Mouse (Mus musculus) lung, adult 2 months (tissue): ENCODE measurements at regions not wholly inside any gene's neighbourhood (a gene's known extent, or its start where the extent isn't known, plus 50 kb on each side); places are given as distances from the start of the nearest gene placed in this dataset.

ENCODE experiments used
- CTCF ChIP-seq: fragments of 200-500 bp; IDR thresholded peaks from 2 replicates; pipeline ENCODE4 v1.5.1; 2011; ENCODE audit warnings: mild to moderate bottlenecking, low read length, control low read depth; ENCODE audit not compliant: insufficient read depth
- POLR2A ChIP-seq: fragments of 200-500 bp; IDR thresholded peaks from 2 replicates; pipeline ENCODE4 v1.6.1; 2011; ENCODE audit warnings: low read depth, mild to moderate bottlenecking, control low read depth, low read length, borderline replicate concordance; ENCODE audit errors: extremely low read depth

DNA sequence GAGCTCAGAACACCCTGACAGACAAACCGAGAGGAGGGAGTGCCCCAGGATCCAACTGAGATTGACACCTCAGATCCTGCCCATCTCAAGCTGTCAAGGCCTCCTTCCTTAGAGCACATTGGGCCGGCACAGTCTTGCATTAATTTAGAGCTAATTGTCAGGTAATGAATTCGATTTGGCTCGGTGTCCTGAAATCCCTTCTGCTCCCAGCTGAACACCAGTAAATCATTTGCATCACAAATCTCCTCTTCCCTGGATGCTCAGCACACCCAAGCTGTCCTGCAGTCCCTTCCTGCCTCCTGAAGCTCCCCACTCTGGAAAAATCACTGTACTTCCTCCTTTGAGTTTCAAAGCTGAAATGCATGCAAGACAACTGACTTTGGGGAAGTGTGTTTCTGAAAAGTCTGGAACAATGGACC, 102.0 kb upstream of the 1700012A03Rik start:
- TF ChIP-seq POLR2A = no peak
- TF ChIP-seq CTCF = no peak
